Mouse (Mus musculus): ENCODE results near the gene Mrpl12. TPM values are rescaled to one million over a fixed set of nuclear protein-coding genes. Genes with fewer than 3 reads are reported as not detected.

The Mrpl12 gene
- polyA plus RNA-seq, 1 experiment, result 55.7 TPM

DNA sequence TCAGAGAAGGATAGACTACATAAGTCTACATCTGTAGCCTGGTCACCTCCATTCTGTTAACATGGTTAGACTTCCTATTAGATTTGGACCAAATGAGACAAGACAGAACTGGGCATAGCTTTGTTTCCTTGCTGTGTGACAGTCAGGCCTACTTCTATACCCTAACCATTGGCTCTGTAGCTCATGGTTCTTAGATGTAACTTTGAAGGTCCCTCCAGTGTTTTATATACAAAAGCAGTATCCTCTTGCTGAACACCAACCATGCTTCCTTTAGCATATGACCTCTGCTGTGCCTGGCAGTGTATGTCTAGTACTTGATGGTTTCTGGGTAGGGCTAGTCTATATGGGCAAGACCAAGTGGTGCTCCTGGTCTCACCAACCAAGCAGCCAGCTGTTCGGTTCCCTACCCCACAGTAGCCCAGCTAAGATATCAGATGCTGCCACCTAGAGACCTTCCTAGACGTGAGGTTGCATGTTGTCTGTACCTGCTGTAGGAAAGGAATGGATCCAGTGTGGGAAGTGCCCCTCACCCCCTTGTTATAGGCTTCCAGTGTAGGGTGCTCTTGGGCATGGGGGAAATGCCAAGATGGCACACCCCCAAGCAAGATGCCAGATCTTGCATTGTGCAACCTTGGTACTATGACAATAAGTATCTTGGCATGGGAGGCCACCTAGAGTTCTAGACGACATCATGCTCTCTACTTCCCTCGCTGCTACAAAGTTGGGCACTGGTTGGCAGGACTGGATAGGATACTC is 6.1 kb downstream of the Mrpl12 start:
- no peak overlapping the region for H3K27ac ChIP-seq (ENCODE audit: insufficient read depth, low read length)
- peaks cover 16% of the 10 kb centered on the region; the same call in 1 of the 2 replicates for H3K36me3 ChIP-seq (ENCODE audit: control insufficient read depth, insufficient read depth, low read length)
- 52% methylated on average over 4 of the region's 4 CpGs for WGBS

DNA sequence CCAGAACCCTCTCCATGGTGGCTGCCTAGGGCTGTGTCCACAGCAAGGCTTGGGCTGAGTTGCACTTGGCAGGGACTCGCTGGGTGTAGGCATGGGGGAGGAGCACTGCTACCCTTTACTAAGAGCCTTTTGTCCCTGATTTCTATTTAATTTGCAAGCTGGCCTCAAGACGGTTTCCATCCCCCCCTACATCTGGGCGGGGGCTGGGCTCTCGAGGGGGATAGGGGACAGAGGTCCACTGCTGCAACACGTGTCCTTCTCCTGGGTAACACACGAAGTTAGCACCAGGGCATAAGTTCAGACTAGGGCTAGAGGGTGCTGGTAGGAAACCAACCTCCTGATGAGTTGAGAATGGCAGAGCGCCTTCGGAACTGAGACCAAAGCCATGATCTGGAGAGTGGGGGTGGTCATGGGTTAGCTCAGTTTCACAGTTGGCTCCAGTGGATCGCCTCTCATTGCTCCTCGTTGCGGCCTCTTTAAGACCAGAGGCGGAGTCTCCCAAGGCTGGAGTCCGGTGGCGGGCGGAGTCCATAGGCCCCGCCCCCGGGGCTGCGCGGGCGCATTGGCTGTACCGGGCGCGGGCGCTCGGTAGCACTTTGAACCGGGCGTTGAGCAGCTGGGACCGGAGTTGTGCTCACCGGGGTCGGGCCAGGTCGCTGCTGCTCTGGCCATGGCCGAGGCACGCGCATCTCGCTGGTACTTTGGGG is 7.1 kb downstream of the Mrpl12 start, which contains the start of gene Slc25a10:
Gene Slc25a10, plus strand, starts transcription at position 524 of the 707 bp plus-strand sequence.
- TF ChIP-seq CTCF (IDR thresholded peaks at IDR 0.05; ENCODE audit: extremely low read depth, insufficient read depth, insufficient read length, insufficient replicate concordance) (no peak), POLR2A (IDR thresholded peaks at IDR 0.05; ENCODE audit: low read depth, low read length) (no peak)
- 1% methylated on average over 35 of the region's 35 CpGs for WGBS
- Histone ChIP-seq H3K4me1 (ENCODE audit: control insufficient read depth, insufficient read depth, insufficient read length) (peaks cover 10% of the 10 kb centered on the region; the same call in 1 of the 2 replicates), H3K27me3 (ENCODE audit: control insufficient read depth, insufficient read depth, low read length) (no peaks in the 10 kb centered on the region), H3K27ac (ENCODE audit: insufficient read depth, low read length) (peak within 1 kb of the TSS; percentile 10; the same call in 1 of the 2 replicates), H3K4me3 (ENCODE audit: extremely low read depth, insufficient read depth, insufficient read length) (peak within 1 kb of the TSS; percentile 73), H3K36me3 (ENCODE audit: control insufficient read depth, insufficient read depth, low read length) (peaks cover 16% of the 10 kb centered on the region; the same call in 1 of the 2 replicates)
- peak in 1 of 2 experiments; percentile 79 for DNase-seq (ENCODE audit: low read depth in 1 of 2, low spot score in 2 of 2)

More for the DNA sequence above, 6.1 kb downstream of the Mrpl12 start:
- H3K27me3 ChIP-seq (ENCODE audit: control insufficient read depth, insufficient read depth, low read length), result no peaks in the 10 kb centered on the region
- H3K4me1 ChIP-seq (ENCODE audit: control insufficient read depth, insufficient read depth, insufficient read length), result peaks cover 12% of the 10 kb centered on the region; the same call in 1 of the 2 replicates
- H3K4me3 ChIP-seq (ENCODE audit: extremely low read depth, insufficient read depth, insufficient read length), result no peak overlapping the region
- no peak for TF ChIP-seq CTCF (IDR thresholded peaks at IDR 0.05; ENCODE audit: extremely low read depth, insufficient read depth, insufficient read length, insufficient replicate concordance)
- TF ChIP-seq POLR2A (IDR thresholded peaks at IDR 0.05; ENCODE audit: low read depth, low read length), result no peak
- no peak for DNase-seq (ENCODE audit: low read depth in 1 of 2, low spot score in 2 of 2)

DNA sequence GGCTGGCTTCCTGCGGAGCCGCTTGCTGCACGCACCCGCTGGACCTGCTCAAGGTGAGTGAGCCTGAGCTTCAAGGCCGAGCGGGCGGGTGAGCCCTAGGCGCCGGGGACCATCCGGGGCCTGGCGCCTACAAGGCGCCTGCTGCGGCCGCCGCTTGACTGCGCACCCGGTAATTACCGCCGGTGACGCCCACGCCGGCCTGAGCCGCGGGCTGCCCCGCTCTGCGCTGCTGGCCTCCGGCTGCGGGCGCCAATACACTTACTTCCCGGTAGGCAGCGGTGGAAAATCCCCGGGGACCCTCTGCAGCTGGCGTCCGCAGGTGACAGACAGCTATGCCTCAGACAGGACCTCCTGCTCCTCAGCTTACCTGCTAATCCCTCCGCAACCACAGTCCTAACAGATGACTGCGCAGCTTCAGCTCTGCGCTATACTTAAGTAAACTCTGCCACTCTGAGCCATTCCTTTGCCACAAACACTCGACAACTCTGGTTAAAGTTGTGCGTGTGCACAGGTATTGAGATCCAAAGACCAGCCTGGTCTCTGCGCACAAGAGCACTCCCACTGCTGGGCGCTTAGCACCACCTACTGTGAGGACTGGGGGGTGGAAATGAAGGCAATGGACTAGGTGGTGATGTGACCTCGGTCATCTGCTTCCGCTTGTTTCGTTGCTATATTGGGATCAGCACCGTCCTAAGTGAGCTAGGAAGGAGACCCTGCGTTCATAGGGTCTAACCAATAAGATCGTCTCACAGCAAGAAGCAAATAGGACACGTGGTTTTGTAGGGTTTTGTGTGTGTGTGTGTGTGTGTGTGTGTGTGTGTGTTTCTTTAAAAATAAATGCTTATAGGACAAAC is 7.8 kb downstream of the Mrpl12 start:
- peak overlapping the region; percentile 10; the same call in 1 of the 2 replicates for H3K27ac ChIP-seq (ENCODE audit: insufficient read depth, low read length)
- peaks cover 13% of the 10 kb centered on the region; the same call in 1 of the 2 replicates for H3K36me3 ChIP-seq (ENCODE audit: control insufficient read depth, insufficient read depth, low read length)
- peak in 1 of 2 experiments; percentile 36 for DNase-seq (ENCODE audit: low read depth in 1 of 2, low spot score in 2 of 2)
- H3K4me1 ChIP-seq (ENCODE audit: control insufficient read depth, insufficient read depth, insufficient read length), result peaks cover 10% of the 10 kb centered on the region; the same call in 1 of the 2 replicates
- TF ChIP-seq POLR2A (IDR thresholded peaks at IDR 0.05; ENCODE audit: low read depth, low read length), result no peak
- no peak for TF ChIP-seq CTCF (IDR thresholded peaks at IDR 0.05; ENCODE audit: extremely low read depth, insufficient read depth, insufficient read length, insufficient replicate concordance)
- WGBS, result under 1% methylated on average over 48 of the region's 48 CpGs
- H3K27me3 ChIP-seq (ENCODE audit: control insufficient read depth, insufficient read depth, low read length), result no peaks in the 10 kb centered on the region
- H3K4me3 ChIP-seq (ENCODE audit: extremely low read depth, insufficient read depth, insufficient read length), result peak overlapping the region; percentile 73

DNA sequence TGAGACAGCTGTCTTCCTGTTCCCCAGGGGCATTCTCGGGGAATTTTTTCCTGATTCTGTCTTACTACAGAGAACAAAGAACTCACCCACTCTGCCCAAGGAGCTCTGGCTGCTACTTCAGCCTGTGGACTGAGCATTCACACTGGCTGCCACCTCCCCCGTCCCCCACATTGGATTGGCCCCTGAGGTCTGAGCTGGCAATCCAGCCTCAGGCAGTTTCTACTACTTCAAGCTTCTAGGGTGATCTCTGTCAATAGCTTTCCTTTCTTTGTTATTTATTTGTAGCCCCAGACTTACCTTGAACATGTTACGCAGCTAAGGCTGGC is 8.4 kb downstream of the Mrpl12 start:
- Histone ChIP-seq H3K4me1 (ENCODE audit: control insufficient read depth, insufficient read depth, insufficient read length) (peaks cover 10% of the 10 kb centered on the region; the same call in 1 of the 2 replicates), H3K36me3 (ENCODE audit: control insufficient read depth, insufficient read depth, low read length) (peaks cover 10% of the 10 kb centered on the region; the same call in 1 of the 2 replicates), H3K4me3 (ENCODE audit: extremely low read depth, insufficient read depth, insufficient read length) (no peak overlapping the region), H3K27ac (ENCODE audit: insufficient read depth, low read length) (no peak overlapping the region), H3K27me3 (ENCODE audit: control insufficient read depth, insufficient read depth, low read length) (no peaks in the 10 kb centered on the region)
- WGBS, result 43% methylated on average over 3 of the region's 3 CpGs
- TF ChIP-seq POLR2A (IDR thresholded peaks at IDR 0.05; ENCODE audit: low read depth, low read length) (no peak), CTCF (IDR thresholded peaks at IDR 0.05; ENCODE audit: extremely low read depth, insufficient read depth, insufficient read length, insufficient replicate concordance) (no peak)
- no peak for DNase-seq (ENCODE audit: low read depth in 1 of 2, low spot score in 2 of 2)

DNA sequence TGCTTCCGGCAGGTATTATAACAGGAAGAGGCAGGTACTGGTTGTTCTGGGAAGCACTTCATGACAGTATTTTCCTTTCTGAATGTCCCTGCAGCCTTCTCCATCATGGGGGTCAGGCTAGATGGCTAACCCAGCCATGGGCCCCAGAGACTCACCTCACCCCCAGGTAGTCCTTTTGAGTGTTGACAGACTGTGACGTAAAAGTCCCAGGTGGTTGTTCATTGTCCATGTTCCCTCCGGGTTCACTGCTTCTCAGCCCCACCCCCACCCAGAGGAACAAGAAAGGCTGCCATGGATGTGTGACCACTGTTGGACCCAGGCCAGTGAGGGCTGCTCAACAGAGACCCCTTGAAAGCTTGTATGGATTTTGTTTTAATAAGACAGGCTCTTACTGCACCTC is 8.9 kb downstream of the Mrpl12 start:
- TF ChIP-seq CTCF (IDR thresholded peaks at IDR 0.05; ENCODE audit: extremely low read depth, insufficient read depth, insufficient read length, insufficient replicate concordance) (no peak), POLR2A (IDR thresholded peaks at IDR 0.05; ENCODE audit: low read depth, low read length) (no peak)
- 87% methylated on average over 3 of the region's 3 CpGs for WGBS
- Histone ChIP-seq H3K27me3 (ENCODE audit: control insufficient read depth, insufficient read depth, low read length) (no peaks in the 10 kb centered on the region), H3K4me3 (ENCODE audit: extremely low read depth, insufficient read depth, insufficient read length) (no peak overlapping the region), H3K36me3 (ENCODE audit: control insufficient read depth, insufficient read depth, low read length) (0 out of 2 replicates have a peak, but pooled peaks cover 7% of the 10 kb centered on the region), H3K27ac (ENCODE audit: insufficient read depth, low read length) (no peak overlapping the region), H3K4me1 (ENCODE audit: control insufficient read depth, insufficient read depth, insufficient read length) (peaks cover 10% of the 10 kb centered on the region; the same call in 1 of the 2 replicates)
- no peak for DNase-seq (ENCODE audit: low read depth in 1 of 2, low spot score in 2 of 2)

DNA sequence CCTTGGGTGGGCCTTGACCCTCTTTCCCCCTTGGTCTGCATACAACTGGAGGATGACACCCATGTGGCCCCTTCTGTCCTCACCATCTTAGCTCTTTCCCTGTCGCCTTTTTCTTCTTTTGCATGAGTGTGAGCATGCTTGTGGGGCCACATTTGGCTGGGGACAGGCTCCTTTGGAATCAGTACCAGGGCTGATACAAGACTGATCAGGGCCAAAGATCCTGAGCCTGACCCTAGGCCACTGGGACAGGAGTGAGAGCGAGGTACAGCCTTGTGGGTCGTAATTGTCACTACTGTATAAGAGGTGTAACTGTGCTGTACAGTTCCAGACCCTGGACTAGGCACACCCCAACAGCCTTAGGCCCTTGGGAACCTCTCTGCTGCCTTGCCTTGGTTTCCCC is 9.5 kb downstream of the Mrpl12 start:
- Histone ChIP-seq H3K4me1 (ENCODE audit: control insufficient read depth, insufficient read depth, insufficient read length) (peaks cover 10% of the 10 kb centered on the region; the same call in 1 of the 2 replicates), H3K27me3 (ENCODE audit: control insufficient read depth, insufficient read depth, low read length) (no peaks in the 10 kb centered on the region), H3K4me3 (ENCODE audit: extremely low read depth, insufficient read depth, insufficient read length) (no peak overlapping the region), H3K36me3 (ENCODE audit: control insufficient read depth, insufficient read depth, low read length) (0 out of 2 replicates have a peak, but pooled peaks cover 4% of the 10 kb centered on the region), H3K27ac (ENCODE audit: insufficient read depth, low read length) (no peak overlapping the region)
- WGBS, result 94% methylated on average over 3 of the region's 3 CpGs
- no peak for DNase-seq (ENCODE audit: low read depth in 1 of 2, low spot score in 2 of 2)
- no peak for TF ChIP-seq CTCF (IDR thresholded peaks at IDR 0.05; ENCODE audit: extremely low read depth, insufficient read depth, insufficient read length, insufficient replicate concordance)
- TF ChIP-seq POLR2A (IDR thresholded peaks at IDR 0.05; ENCODE audit: low read depth, low read length), result no peak
